Mouse (Mus musculus) neural tube, embryonic 15.5 days (tissue): ENCODE results near the gene Atxn1. TPM values are rescaled to one million over a fixed set of nuclear protein-coding genes. Genes with fewer than 3 reads are reported as not detected.
A peak's percentile ranks its signal among the peaks of the same experiment; 100 is the strongest.

Experiments
- ATAC-seq: fragments of 200-750 bp; cut with Nextera tagmentation; 2 replicates; pipeline ENCODE4 v1.8.0; 2017; ENCODE audit warnings: mild to moderate bottlenecking, moderate TSS enrichment, moderate library complexity; ENCODE audit not compliant: low FRiP score
- H3K27ac ChIP-seq: fragments of 300-500 bp; sonication (generic); replicated peaks from 2 replicates; pipeline ENCODE4 v1.5.1; 2015; ENCODE audit warnings: mild to moderate bottlenecking, inconsistent platforms
- H3K27me3 ChIP-seq: fragments of 300-500 bp; sonication (generic); replicated peaks from 2 replicates; pipeline ENCODE4 v1.6.1; 2015; ENCODE audit warnings: inconsistent platforms
- H3K36me3 ChIP-seq: fragments of 300-500 bp; sonication (generic); 2 replicates; pipeline ENCODE4 v1.6.1; 2015; ENCODE audit warnings: inconsistent platforms
- H3K4me1 ChIP-seq: fragments of 300-500 bp; sonication (generic); 2 replicates; pipeline ENCODE4 v1.6.1; 2015; ENCODE audit warnings: inconsistent platforms
- H3K4me2 ChIP-seq: fragments of 300-500 bp; sonication (generic); 2 replicates; pipeline ENCODE4 v1.6.1; 2015; ENCODE audit warnings: inconsistent platforms, mild to moderate bottlenecking, moderate library complexity
- H3K4me3 ChIP-seq: fragments of 300-500 bp; sonication (generic); replicated peaks from 2 replicates; pipeline ENCODE4 v1.5.1; 2015; ENCODE audit warnings: mild to moderate bottlenecking, inconsistent platforms
- H3K9ac ChIP-seq: fragments of 300-500 bp; sonication (generic); replicated peaks from 2 replicates; pipeline ENCODE4 v1.6.1; 2015; ENCODE audit warnings: mild to moderate bottlenecking, inconsistent platforms
- H3K9me3 ChIP-seq: fragments of 300-500 bp; sonication (generic); replicated peaks from 2 replicates; pipeline ENCODE4 v1.6.1; 2016; ENCODE audit warnings: inconsistent platforms
- WGBS: fragments of 180-500 bp; shearing (Covaris S2); methylation state at CpG from one replicate; pipeline ENCODE4 v1.1.7; 2015; ENCODE audit warnings: mixed read lengths; 5-methylcytosine and 5-hydroxymethylcytosine counted together
- polyA plus RNA-seq: library from polyadenylated mRNA; unstranded; fragments of >200 nt; fragmentation: Nextera tagmentation; extraction: Ambion mirVana; gene quantifications from 2 replicates; pipeline ENCODE4 v1.2.1, GENCODE M21; 2015

Atxn1 gene
- polyA plus RNA-seq, 1 experiment from 2014 or later: 9.5 TPM

DNA sequence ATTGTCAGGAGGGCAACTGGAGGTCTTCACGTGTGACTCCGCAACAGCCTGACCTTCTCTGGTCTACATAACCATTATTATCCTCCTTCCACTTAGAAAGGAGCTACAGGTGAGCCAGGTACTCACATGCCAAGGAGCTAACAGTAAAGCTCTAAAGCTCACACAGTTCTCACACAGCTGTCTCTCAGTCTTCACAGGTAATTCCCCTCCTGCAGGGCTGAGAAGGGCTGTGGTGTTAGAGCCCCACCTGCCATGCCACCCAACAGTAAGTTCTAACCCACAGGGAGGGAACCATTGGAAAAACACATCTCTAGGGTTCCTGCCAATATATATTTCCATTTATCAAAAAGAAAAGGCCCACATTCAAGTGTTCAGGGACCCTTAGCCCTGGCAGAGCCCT, 73.7 kb downstream of the Atxn1 start:
- WGBS: 88% methylated on average over 2 of the region's 2 CpGs
- Histone ChIP-seq H3K9me3 (no peaks in the 10 kb centered on the region), H3K4me3 (no peak overlapping the region), H3K27me3 (no peaks in the 10 kb centered on the region), H3K4me2 (no peak overlapping the region), H3K27ac (no peak overlapping the region), H3K36me3 (no peaks in the 10 kb centered on the region), H3K4me1 (peaks cover 8% of the 10 kb centered on the region; the same call in 1 of the 2 replicates), H3K9ac (no peak overlapping the region)
- ATAC-seq: no peak

DNA sequence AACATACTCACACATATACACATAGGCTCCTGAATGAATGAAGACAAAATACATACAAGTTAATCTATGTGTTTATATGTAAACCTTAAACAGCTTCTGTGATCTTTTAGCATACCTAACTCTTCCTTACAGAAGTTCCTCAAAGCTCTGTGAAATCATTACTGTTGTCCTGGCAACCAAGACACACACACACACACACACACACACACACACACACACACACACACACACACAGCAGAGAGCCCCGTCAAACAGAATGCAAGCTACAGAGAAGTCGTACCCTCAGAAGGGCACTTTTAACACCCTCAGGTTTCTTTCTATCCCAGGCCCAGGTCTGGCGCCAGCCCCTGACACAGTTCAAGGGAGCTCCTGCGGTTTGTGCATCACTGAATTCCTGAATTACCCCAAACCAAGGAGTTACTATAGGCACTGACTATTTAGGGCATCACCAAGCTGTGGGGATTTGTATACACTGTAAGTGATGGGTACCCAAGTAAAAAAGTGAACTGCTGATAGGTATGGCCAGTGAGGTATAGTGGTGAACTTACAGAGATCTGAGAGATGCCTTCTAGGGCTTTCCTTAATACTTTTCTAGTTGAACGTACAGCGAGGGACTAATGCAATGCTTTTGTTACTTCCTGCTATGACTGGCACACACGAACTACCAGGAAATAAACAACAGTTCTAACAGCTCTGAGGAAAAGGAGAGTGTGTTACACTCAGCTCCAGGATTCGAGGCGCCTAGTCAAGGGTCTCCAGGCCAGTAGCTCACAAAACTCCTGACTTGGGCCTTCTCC, 75.7 kb downstream of the Atxn1 start:
- Histone ChIP-seq H3K9me3 (no peaks in the 10 kb centered on the region), H3K36me3 (no peaks in the 10 kb centered on the region), H3K27ac (no peak overlapping the region), H3K27me3 (no peaks in the 10 kb centered on the region), H3K4me3 (no peak overlapping the region), H3K4me1 (0 out of 2 replicates have a peak, but pooled peaks cover 5% of the 10 kb centered on the region), H3K9ac (no peak overlapping the region), H3K4me2 (no peak overlapping the region)
- 71% methylated on average over 9 of the region's 9 CpGs for WGBS
- no peak for ATAC-seq

DNA sequence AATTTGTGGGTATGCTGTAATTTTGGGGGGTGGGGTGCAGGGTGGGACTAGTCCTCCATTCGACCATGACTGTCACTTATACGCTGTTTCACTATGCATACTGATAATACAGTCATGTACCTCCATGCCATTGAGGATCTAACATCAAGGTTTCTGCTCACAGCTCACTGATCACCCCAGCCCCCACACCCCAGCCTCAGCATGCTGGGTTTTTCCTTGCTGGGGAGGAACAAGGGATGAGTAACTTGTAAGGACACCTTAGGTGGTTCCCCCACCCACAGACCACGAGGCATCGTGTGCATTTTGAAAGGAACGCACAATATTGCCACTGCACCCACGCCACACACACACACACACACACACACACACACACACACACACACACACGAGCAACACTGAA, 79.9 kb downstream of the Atxn1 start:
- no peaks in the 10 kb centered on the region for H3K36me3 ChIP-seq
- no peaks in the 10 kb centered on the region for H3K9me3 ChIP-seq
- H3K4me1 ChIP-seq: peaks cover 14% of the 10 kb centered on the region
- H3K27ac ChIP-seq: no peak overlapping the region
- H3K4me2 ChIP-seq: no peak overlapping the region
- WGBS: 76% methylated on average over 7 of the region's 7 CpGs
- no peak overlapping the region for H3K4me3 ChIP-seq
- no peak for ATAC-seq
- no peaks in the 10 kb centered on the region for H3K27me3 ChIP-seq
- no peak overlapping the region for H3K9ac ChIP-seq

DNA sequence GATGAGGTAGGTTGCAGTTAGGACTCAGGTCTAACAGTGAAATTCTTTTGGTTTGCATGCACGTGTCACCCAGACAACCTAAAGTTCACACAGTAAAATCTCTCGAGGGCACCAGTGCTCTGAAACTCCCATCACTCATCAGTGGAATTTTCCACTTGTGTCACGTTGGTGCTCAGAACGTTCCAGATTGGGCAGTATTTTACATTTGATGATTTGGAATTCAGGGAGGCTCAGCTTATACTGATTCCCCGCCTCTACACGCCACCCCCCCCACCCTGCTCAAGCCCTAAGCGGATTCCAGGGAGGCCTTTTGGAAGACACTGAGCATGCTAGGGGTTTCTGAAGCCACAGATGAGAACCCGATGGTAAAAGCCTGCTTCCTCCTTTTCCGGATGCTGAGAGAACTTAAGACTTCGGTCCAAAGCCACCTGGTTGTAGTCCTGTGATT, 81.0 kb downstream of the Atxn1 start:
- no peak for ATAC-seq
- Histone ChIP-seq H3K9ac (no peak overlapping the region), H3K9me3 (no peaks in the 10 kb centered on the region), H3K27ac (no peak overlapping the region), H3K4me1 (peaks cover 14% of the 10 kb centered on the region), H3K4me2 (no peak overlapping the region), H3K36me3 (no peaks in the 10 kb centered on the region), H3K27me3 (no peaks in the 10 kb centered on the region), H3K4me3 (no peak overlapping the region)
- 84% methylated on average over 10 of the region's 10 CpGs for WGBS

DNA sequence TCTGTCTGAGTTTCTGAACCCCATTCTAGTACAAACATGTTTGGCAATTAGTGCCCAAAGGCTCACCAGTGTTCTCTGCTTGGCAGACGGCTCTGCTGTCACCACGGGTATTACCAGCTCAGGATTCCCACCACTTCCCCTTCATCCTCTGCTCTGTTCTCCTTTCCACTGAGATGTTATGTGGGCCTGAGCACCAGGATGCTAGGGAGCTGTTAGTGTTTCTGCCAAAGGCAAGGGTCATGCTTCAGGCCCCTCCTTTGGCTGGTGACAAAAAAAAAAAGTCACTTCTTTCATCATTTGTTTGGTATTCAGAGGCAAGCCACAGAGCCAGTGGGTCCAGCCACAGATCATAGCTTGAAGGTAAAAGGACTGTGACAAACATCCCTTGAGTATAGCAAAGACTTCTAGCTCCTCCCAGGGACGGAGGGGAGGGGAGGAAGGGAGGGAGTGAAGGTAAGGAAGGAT, 81.8 kb downstream of the Atxn1 start:
- Histone ChIP-seq H3K36me3 (no peaks in the 10 kb centered on the region), H3K27me3 (no peaks in the 10 kb centered on the region), H3K4me3 (no peak overlapping the region), H3K9me3 (no peaks in the 10 kb centered on the region), H3K9ac (no peak overlapping the region), H3K27ac (peak overlapping the region; percentile 41; the same call in 1 of the 2 replicates), H3K4me2 (no peak overlapping the region), H3K4me1 (peaks cover 14% of the 10 kb centered on the region)
- 68% methylated on average over 3 of the region's 3 CpGs for WGBS
- no peak for ATAC-seq

DNA sequence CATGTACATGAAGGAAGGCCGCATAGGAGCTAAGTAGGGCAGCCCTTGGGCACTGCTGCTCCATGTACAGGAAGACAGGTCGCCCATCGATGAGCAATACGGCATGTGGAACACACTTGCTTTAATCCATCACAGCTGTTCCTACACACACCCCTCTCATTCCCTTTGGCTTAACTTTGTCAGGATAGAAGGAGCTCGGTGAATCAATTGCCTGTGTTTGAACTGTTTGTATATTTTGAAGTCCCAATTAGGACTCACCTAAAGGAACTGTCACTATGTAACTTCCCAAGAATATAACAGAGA, 84.3 kb downstream of the Atxn1 start:
- no peaks in the 10 kb centered on the region for H3K27me3 ChIP-seq
- WGBS: 94% methylated on average over 5 of the region's 5 CpGs
- no peak overlapping the region for H3K4me2 ChIP-seq
- ATAC-seq: no peak
- H3K27ac ChIP-seq: no peak overlapping the region
- no peaks in the 10 kb centered on the region for H3K36me3 ChIP-seq
- peaks cover 14% of the 10 kb centered on the region for H3K4me1 ChIP-seq
- H3K9ac ChIP-seq: no peak overlapping the region
- H3K4me3 ChIP-seq: no peak overlapping the region
- no peaks in the 10 kb centered on the region for H3K9me3 ChIP-seq

DNA sequence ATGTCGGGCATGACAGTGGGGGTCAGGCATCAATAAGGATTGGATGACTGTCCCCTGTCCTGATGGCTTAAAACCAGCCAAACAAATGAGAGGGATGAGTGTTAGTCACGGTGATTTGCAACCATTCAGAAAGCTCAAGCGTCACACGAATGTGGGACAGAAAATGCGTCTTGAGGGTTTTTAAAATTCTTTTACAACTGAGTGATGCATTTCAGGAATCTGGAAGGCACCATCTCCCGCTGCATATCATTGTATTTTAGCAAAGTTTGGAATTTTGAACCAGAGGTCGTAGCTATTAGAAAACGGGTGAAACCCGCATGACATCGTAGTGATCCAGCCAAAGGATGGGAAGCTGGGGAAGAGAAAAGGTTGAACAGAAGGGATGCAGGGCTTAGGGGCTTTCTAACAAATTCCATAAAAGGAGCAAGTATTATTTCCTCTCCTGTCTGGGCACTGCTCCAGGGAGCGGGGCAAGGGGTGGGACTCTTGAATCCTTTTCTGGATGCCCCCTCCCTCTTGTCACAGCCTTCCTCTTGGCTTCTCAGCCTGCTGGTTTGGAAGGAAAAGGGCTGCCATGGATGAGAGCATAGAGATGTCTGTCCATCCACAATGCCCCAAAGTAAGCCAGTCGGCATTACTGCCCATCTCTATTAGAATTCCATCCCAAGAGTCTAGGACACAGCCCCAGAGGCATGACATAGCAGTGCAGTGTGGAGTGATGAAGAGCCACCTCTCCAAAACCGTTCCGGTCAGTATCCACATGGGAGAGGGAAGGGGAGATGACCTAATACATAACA, 84.9 kb downstream of the Atxn1 start:
- H3K4me3 ChIP-seq: no peak overlapping the region
- peaks cover 13% of the 10 kb centered on the region for H3K4me1 ChIP-seq
- 59% methylated on average over 14 of the region's 14 CpGs for WGBS
- H3K9me3 ChIP-seq: no peaks in the 10 kb centered on the region
- H3K36me3 ChIP-seq: no peaks in the 10 kb centered on the region
- H3K27ac ChIP-seq: no peak overlapping the region
- ATAC-seq: peak; percentile 11; the same call in 1 of the 2 replicates
- no peaks in the 10 kb centered on the region for H3K27me3 ChIP-seq
- H3K9ac ChIP-seq: no peak overlapping the region
- H3K4me2 ChIP-seq: no peak overlapping the region

DNA sequence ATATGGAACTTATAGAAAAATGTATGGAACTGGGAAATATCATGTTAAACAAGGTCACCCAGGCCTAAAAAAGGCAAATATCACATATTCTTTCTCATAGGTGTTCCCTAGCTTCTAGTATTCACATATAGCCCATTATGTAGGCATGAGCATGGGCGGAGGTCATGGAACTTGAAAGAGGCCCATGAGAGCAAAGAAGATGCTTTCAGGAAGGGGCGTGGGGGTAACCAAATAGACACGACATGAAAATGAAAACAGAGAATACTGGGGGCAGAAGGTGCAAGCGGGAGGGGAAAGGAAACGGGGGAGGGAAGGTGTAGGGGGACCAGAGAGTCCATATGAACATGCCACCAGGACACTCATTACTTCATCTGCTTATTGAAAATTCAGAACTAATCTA, 87.9 kb downstream of the Atxn1 start:
- no peak for ATAC-seq
- no peak overlapping the region for H3K4me3 ChIP-seq
- no peaks in the 10 kb centered on the region for H3K27me3 ChIP-seq
- H3K4me1 ChIP-seq: 0 out of 2 replicates have a peak, but pooled peaks cover 4% of the 10 kb centered on the region
- no peaks in the 10 kb centered on the region for H3K9me3 ChIP-seq
- H3K4me2 ChIP-seq: no peak overlapping the region
- WGBS: 85% methylated on average over 5 of the region's 5 CpGs
- H3K9ac ChIP-seq: no peak overlapping the region
- H3K27ac ChIP-seq: no peak overlapping the region
- H3K36me3 ChIP-seq: no peaks in the 10 kb centered on the region

DNA sequence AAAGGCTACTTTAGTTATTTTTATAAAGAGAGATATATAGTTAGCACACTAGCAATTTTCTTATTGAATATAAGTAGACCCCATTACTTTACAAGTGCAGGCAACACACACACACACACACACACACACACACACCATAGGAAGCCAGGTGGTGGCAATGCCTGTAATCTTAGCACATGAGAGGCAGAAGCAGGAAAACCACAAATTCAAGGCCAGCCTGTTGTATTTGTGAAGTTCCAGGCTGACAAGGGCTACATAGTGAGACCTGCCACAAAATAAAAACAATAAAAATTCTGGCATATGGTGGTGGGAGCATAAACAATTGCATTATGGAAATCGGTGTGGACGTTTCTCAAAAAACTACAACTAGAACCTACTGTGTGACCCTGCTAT, 88.4 kb downstream of the Atxn1 start:
- Histone ChIP-seq H3K4me1 (0 out of 2 replicates have a peak, but pooled peaks cover 4% of the 10 kb centered on the region), H3K4me3 (no peak overlapping the region), H3K4me2 (no peak overlapping the region), H3K9ac (no peak overlapping the region), H3K27me3 (no peaks in the 10 kb centered on the region), H3K36me3 (no peaks in the 10 kb centered on the region), H3K9me3 (no peaks in the 10 kb centered on the region), H3K27ac (no peak overlapping the region)
- 87% methylated on average over 2 of the region's 2 CpGs for WGBS
- ATAC-seq: no peak

DNA sequence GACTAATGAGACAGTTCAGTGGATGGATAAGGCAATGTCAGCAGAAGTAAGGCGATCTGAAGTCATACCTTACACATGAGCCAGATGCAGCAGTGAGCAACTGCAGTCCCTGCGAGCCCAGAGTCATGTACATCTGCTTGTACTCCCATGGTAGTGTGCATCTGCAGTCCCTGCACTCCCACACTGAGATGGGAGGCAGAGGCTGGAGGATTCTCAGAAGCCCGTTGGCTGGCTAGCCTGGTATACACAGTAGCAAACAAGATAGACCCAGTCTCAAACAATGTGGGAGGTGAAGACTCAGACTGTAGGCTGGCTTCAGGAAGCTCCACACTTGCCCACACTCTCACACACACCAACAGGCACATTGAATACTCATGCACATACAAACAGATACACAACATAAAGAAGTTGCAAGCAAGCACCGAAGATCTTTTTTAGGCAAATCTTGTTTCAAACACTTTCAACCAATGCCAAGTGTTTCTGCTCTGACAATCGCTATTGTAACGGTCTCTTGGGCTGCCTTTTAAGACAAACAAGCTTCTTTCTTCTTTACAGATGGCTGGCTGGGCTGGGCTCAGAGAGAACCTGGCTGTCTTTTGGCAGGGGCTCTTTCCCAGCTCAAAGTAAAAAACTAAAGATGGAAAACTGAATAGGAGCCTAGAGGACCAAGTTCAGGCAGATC, 89.0 kb downstream of the Atxn1 start:
- 0 out of 2 replicates have a peak, but pooled peaks cover 4% of the 10 kb centered on the region for H3K4me1 ChIP-seq
- no peak overlapping the region for H3K4me3 ChIP-seq
- no peaks in the 10 kb centered on the region for H3K27me3 ChIP-seq
- no peak overlapping the region for H3K4me2 ChIP-seq
- no peak overlapping the region for H3K9ac ChIP-seq
- H3K36me3 ChIP-seq: no peaks in the 10 kb centered on the region
- no peak overlapping the region for H3K27ac ChIP-seq
- WGBS: 70% methylated on average over 6 of the region's 6 CpGs
- H3K9me3 ChIP-seq: no peaks in the 10 kb centered on the region
- ATAC-seq: no peak

DNA sequence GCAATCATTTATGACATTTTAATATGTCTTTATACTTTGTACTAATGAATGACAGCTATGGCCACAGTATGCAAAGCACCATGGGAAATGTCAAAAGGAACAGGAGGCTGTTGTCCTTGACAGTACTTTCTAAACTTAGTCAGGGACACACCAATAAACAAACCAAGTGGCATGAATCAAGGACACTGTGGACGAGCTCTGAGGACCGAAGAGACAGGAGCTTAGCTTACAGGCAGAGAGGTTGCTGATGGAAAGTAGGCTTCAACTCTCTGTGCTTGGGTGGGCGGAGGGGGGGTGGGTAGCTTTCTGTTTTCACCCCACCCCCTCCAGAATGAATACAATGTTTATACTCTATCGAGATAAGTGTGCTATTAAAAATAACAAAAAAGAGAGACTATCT, 90.6 kb downstream of the Atxn1 start:
- 93% methylated on average over 4 of the region's 4 CpGs for WGBS
- H3K27ac ChIP-seq: no peak overlapping the region
- no peaks in the 10 kb centered on the region for H3K36me3 ChIP-seq
- ATAC-seq: no peak
- H3K4me3 ChIP-seq: no peak overlapping the region
- H3K4me2 ChIP-seq: no peak overlapping the region
- H3K9ac ChIP-seq: no peak overlapping the region
- H3K27me3 ChIP-seq: no peaks in the 10 kb centered on the region
- no peaks in the 10 kb centered on the region for H3K9me3 ChIP-seq
- no peaks in the 10 kb centered on the region for H3K4me1 ChIP-seq
